Mouse (Mus musculus): Measurements from ENCODE around the gene Trmt10b. TPM values are rescaled to one million over a fixed set of nuclear protein-coding genes. Genes with fewer than 3 reads are reported as not detected.

The Trmt10b gene
- polyA plus RNA-seq, 1 experiment from 2014 or later = 6.0 TPM

- DNase-seq (peak; percentile 59), ATAC-seq (ENCODE audit: low read depth) (peak; percentile 91)
- H3K4me1 ChIP-seq (replicated peaks) = peaks cover 22% of the 10 kb centered on the region
- H3K9me3 ChIP-seq (replicated peaks) = no peaks in the 10 kb centered on the region
- peak within 1 kb of the TSS; percentile 95 for H3K4me3 ChIP-seq (replicated peaks)
- peak within 1 kb of the TSS; percentile 87 for H3K4me2 ChIP-seq
- H3K27ac ChIP-seq = peak within 1 kb of the TSS; percentile 99
- 0 out of 2 replicates have a peak, but pooled peaks cover 4% of the 10 kb centered on the region for H3K27me3 ChIP-seq
- peak within 1 kb of the TSS; percentile 98 for H3K9ac ChIP-seq
- WGBS (ENCODE audit: insufficient replicate concordance) = under 1% methylated on average over 76 of the region's 76 CpGs
- peaks cover 26% of the 10 kb centered on the region for H3K36me3 ChIP-seq
Observed at GRCm38 (mm10) chr4:45342286-45343155, 45.6 kb downstream of the Trmt10b start, which contains the start of gene Exosc3. TSS of gene Exosc3 (minus strand) at chr4:45342732.

GRCm38 (mm10) chr4:45356653-45357052 is 59.7 kb downstream of the Trmt10b start:
- no peak overlapping the region for H3K4me3 ChIP-seq (replicated peaks)
- no peak overlapping the region for H3K27ac ChIP-seq
- no peak overlapping the region for H3K9ac ChIP-seq
- H3K4me2 ChIP-seq = no peak overlapping the region
- no peaks in the 10 kb centered on the region for H3K27me3 ChIP-seq
- no peaks in the 10 kb centered on the region for H3K4me1 ChIP-seq (replicated peaks)
- WGBS (ENCODE audit: insufficient replicate concordance) = 82% methylated on average over 3 of the region's 3 CpGs
- no peaks in the 10 kb centered on the region for H3K9me3 ChIP-seq (replicated peaks)
- ATAC-seq (ENCODE audit: low read depth) (no peak), DNase-seq (no peak)
- H3K36me3 ChIP-seq = peaks cover 35% of the 10 kb centered on the region

Other genes starting within 250 kb of the Trmt10b start
- 3.9 and 4.5 TPM in 2 replicates for gene Fbxo10, start 212.5 kb upstream of the Trmt10b start, polyA plus RNA-seq (2015; fragmentation: Nextera tagmentation; extraction: Ambion mirVana)
- gene Tomm5, start 189.0 kb upstream of the Trmt10b start, polyA plus RNA-seq (2015; fragmentation: Nextera tagmentation; extraction: Ambion mirVana) = 259 and 263 TPM in 2 replicates
- gene Frmpd1, start 112.3 kb upstream of the Trmt10b start, polyA plus RNA-seq (2015; fragmentation: Nextera tagmentation; extraction: Ambion mirVana) = 0.22 and 0.28 TPM in 2 replicates
- gene Dcaf10, start 45.0 kb downstream of the Trmt10b start, polyA plus RNA-seq (2015; fragmentation: Nextera tagmentation; extraction: Ambion mirVana) = 5.6 and 6.1 TPM in 2 replicates
- gene Exosc3, start 45.6 kb downstream of the Trmt10b start, polyA plus RNA-seq (2015; fragmentation: Nextera tagmentation; extraction: Ambion mirVana) = 80.1 and 96.0 TPM in 2 replicates
- 64.9 and 72.5 TPM in 2 replicates for gene Slc25a51, start 111.6 kb downstream of the Trmt10b start, polyA plus RNA-seq (2015; fragmentation: Nextera tagmentation; extraction: Ambion mirVana)
- gene Shb, start 235.3 kb downstream of the Trmt10b start, polyA plus RNA-seq (2015; fragmentation: Nextera tagmentation; extraction: Ambion mirVana) = 2.3 and 3.0 TPM in 2 replicates

Measured in liver, embryonic 13.5 days (tissue).